Mouse (Mus musculus) layer of hippocampus, postnatal 14 days (tissue): ENCODE results near the gene Phf2. TPM values are rescaled to one million over a fixed set of nuclear protein-coding genes. Genes with fewer than 3 reads are reported as not detected.
A peak's percentile ranks its signal among the peaks of the same experiment; 100 is the strongest.

Source experiments
- DNase-seq, 2 experiments: peaks; one replicate each; pipeline ENCODE4 v3.0.0; 2021 to 2022; ENCODE audit warnings: low spot score in 2 of 2, mixed read lengths in 1 of 2
- long read RNA-seq, 2 experiments: library from polyadenylated mRNA; stranded (forward); transcript quantifications; one replicate each; pipeline ENCODE4 v2.0.0; 2021
- total RNA-seq, 2 experiments: library from RNA; stranded (reverse); gene quantifications; 2 replicates each; pipeline ENCODE4 v1.2.3; 2021

The Phf2 gene
- 10 to 100 TPM; 30.5 to 30.8 TPM for total RNA-seq
- long read RNA-seq, experiment 1, partial matches to known transcripts: 4 of 4 reads
- long read RNA-seq, experiment 1, other reads (novel, unspliced or antisense): 0 of 4 reads
- long read RNA-seq, experiment 2, full-length matches to known transcripts: 2 of 9 reads
- long read RNA-seq, experiment 2, partial matches to known transcripts: 6 of 9 reads
- long read RNA-seq, experiment 2, other reads (novel, unspliced or antisense): 1 of 9 reads

DNA sequence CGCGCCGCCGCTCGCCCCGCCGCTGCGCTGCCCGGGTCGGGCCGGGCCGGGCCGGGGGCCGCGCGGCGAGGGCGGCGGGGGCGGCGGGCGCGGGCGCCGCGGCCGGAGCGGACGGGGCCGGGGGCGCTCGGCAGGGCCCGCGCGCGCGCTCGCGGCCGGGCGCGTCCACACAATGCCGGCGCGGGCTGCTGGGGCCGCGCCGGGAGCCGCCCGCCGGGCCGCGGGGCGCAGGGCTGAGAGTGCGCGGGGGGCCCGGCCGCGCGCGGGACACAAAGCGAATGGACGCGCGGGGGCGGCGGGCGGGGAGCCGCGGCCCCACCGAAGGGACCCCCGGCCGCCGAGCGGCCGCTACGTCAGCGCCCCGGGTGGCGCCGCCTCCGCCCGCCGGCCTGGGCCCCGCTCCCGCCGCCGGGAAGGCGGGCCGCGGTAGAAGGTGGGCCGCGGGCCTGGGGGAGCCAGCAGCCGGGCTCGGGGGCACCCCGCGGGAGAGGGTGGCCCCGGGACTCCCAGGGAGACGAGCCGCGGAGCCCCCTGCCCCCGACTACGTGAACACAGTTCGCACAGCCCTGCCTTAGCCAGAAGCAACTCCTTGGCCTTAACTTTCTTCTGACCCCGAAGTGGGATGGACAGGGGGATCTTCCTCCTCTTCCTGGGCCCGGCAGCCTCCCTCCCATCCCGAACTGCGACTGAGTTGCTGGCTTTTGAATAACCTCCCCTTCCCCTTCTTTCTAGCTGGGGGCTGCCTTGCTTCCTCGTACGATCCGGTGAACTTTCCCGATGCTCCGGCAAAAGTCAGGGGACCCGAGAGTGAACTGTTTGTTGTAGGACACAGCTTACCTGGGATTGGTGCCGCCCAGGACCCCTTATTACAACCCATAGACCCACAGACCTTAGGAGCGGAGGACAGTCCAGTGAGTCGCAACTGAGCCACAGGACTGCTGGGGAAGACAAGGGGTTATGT, at the start of gene Phf2:
Gene Phf2 (minus strand): TSS at position 349 of the 961 bp plus-strand sequence.
- DNase-seq: no peak

DNA sequence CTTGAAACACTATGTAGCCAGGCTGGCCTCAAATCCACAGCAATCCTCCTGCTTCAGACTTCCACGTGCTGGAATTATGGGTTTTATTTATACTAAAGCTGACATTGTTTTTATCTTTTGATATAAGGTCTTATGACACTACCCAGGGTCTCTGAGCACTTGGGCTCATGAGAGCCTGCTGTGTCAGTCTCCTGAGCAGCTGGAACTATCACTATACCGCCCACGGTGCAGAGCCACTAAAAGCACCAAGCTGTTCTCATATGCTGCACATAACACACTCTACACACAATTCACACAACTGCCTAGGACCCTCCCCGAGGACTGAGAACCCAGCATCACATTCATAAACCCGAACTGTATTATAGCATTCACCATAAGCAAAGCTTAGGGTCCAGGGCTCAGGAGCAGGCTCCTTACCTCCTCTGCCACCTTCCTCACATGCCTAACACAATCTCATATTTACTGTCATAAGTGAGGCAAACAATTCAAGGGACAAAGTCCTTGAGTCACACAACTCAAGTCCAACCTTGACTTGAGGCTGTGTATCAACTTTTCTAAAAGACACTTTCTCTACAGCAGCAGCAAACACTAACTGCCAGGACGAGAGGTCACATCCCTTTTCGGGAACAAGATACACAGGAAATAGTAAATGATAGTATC, 49.0 kb upstream of the Phf2 start:
- DNase-seq: no peak

- DNase-seq: no peak
Measured at GRCm38 (mm10) chr13:48917113-48917599, 46.2 kb upstream of the Phf2 start.

DNA sequence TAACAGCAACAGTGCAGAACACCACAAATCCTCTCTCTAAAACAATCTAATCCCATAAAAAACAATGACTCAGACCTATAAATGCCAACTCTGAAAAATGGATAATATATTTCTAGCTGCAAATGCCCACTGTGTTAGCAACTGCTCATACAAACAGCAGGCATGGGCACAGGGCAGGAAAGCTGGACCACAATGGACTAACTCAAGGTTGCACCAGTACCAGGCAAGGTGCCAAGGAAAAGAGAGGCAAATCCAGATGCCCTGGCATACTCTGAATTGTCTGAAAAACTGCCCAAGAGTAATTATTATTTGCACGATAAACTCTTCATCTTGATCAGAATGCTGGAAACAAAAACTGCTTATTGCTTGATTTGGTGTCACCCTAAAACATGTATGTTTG, 42.8 kb upstream of the Phf2 start:
- peak in 1 of 2 experiments; percentile 20 for DNase-seq

- DNase-seq: no peak
Measured at GRCm38 (mm10) chr13:48913141-48913540, 42.2 kb upstream of the Phf2 start.

GRCm38 (mm10) chr13:48911426-48911825, 40.5 kb upstream of the Phf2 start:
- DNase-seq: peak in 1 of 2 experiments; percentile 24

DNA sequence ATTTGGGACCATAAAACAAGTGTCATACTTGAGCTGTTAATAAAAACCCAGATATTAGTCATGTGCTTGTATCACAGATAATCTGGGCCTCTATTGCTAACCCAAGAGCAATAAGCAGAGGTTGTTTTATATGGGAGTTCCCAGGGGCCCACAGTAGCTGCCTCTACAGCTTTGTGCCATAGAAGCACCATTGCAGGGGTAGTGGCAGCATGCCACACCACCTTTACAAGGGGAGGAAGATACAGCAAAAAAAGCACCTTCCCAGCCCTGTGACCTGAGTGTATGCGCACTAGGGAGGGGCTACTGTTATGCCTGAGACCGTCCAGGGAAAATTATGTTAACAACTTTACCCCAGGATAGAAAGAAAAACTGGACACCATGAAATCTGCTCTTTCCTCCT, 34.5 kb upstream of the Phf2 start:
- DNase-seq: no peak

DNA sequence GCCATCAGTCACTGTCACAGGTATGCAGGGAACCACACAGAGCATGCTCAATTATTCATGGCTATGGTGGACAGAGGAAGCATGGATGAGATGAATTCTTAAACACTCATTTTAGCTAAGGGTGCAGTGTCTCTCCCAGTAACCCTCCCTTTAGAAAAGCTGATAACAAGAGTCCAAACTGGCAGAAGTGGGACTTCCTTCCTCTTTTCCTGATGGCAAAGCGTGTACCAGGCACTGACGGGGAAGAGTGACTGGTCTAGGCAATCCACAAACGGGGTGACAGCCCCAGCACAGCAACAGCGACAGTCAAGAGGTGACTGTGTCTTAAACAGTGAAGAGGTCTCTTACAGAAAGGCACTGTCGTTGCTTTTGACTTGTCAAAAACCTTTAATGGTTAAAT, 24.5 kb upstream of the Phf2 start:
- no peak for DNase-seq

GRCm38 (mm10) chr13:48890260-48890960, 19.5 kb upstream of the Phf2 start:
- no peak for DNase-seq

- DNase-seq: peak; percentile 96 to 99
Measured at GRCm38 (mm10) chr13:48878534-48878933, 7.6 kb upstream of the Phf2 start.

DNA sequence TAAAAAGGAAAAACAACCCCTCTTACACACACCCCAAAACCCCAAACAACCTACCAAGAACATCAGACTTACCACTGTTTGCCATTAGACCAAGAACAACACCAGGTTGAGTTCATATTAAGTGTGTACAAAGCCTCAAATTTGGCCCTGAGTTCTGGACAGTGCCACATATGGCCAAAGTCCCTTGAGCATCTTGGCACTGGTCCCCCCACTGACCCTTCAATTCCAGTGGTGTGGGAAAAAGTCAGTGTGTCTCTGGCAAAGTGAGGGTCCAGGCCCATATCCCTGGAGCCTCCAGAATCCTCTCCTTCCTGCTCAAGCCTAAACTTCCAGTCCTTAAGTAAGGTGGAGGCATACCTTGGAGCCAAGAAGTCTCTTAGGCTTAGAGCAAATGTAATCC, 6.9 kb upstream of the Phf2 start:
- no peak for DNase-seq

- no peak for DNase-seq
Measured at GRCm38 (mm10) chr13:48872726-48873125, 1.8 kb upstream of the Phf2 start.

- no peak for DNase-seq
Measured at GRCm38 (mm10) chr13:48871887-48872606, 1.1 kb upstream of the Phf2 start.

DNA sequence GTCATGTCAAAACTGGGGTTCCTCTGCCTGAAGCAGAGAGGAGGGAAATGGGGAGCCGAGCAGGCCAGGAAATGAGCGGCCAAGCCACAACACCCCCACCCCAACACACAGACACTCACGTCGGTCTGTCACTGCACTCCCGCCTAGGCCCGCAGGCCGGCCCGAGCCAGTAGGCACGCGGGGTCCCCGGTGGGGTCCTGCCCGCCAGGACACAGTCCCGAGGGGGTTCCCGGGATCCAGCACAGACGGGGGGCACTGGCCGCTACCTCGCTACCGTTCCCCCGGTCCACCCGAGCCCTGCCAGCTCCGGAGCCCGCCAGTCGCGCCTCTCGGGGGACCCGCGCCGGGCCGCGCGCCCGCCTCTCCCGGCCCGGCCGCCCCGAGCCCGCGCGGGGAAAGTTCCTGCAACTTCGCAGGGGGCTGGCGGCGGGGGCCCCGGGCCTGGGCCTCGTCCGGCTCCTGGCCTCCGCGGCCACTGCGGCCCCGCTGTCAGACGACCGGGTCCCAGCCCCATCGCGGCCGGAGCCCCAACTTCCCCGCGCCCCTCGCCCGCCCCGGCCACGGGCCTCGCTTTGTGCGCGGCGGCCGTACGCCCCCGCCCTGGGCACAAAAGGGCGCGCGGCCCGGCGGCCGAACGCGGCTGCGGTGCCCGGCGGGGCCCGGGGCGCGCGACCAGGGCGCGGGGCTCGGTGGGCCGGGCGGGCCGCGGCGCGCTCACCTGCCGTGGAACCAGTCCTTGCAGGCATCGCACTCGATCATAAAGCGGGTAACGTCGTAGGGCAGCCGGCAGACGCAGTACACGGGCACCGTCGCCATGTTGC, 759 bp downstream of the Phf2 start:
- peak in 1 of 2 experiments; percentile 42 for DNase-seq

GRCm38 (mm10) chr13:48869600-48869949, 1.3 kb downstream of the Phf2 start:
- no peak for DNase-seq

DNA sequence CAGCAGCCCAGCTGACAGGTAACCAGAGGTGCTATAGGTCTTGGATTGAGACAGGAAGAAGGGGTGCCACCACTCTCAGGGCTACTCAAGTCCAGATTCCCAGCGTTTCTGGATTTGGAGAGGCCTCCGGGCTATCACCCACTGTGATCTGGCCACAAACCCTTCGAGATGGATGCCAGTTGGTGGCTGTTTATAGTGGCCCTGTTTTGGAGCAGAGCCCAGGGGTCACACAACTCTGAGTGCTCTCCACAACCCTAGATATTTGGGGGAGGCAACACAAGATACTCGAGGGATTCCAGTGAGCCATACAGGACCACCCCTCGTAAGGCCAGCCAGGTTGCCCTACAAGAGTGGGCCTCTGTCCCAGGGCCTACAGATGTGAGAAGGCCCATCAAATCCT, 1.8 kb downstream of the Phf2 start:
- no peak for DNase-seq

DNA sequence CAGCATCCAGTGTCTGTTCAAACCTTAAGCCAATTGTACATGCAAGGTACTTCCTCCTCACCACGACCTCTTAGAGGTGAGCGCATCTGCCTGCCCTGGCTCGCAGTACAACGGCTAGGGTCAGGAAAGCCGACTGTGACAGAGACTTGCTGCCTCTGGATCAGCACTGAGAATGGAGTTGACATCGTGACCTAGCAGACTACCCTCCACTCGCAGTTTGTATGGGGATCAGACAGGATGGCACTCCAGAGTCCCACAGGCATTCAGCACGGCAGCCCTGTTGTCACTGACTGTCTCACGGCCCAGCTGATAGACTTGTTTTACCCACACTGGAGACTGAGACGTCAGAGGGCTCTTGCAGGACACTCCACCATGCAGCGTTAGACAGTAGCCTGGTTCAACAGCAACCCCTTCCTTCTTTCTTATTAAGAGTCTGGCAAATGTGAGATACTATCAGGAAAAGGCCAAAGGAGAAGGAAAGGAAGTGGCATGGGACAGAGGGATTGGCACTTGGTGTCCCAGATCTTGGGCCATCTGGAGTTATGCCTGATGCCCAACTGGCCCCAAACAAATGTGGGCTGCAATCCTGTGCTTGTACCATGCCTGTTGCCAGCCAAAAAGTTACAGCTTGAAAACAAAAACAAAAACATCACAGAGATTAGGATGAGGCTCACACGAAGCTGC, 6.1 kb downstream of the Phf2 start:
- peak in 1 of 2 experiments; percentile 54 for DNase-seq

DNA sequence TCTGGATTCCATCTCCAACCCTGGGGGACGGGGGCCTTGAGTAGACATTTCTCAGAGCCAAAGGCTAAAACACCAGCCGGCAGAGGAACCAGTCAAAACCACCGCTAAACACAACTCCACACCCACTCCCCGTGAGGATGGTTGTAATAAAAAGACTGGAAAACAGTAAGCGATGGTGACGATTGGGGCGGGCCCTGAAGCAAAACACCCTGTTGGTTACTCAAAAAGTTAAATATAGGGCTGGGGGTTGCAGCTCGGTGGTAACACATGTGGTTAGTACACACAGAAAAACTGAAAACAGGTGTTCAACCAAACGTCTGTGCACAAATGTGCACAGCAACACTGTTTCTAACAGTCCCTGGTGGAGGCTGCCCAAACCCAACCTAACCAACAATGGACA, 7.4 kb downstream of the Phf2 start:
- DNase-seq: no peak

GRCm38 (mm10) chr13:48861913-48862312, 9.0 kb downstream of the Phf2 start:
- no peak for DNase-seq
